17 mouse cellular contexts compared by ENCODE assay signal in the genomic region with DNA sequence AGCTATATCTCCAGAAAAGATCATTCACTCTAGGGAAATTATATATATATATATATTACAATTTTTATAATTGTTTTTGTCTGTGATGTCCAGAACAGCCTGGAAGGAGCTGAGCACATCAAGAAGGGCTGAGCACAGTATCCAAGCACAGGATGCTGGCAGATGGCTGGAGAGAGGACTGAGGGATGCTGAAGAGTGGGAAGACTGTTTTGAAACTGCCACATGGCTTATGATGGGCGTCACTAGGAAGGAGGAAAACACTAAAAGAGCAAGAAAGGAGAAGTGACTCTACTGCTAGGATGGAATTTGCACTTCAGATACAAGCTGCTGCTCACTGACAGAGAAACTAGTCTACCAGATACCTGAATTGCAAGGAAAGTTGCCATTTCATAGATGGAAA. TPM values are rescaled to one million over a fixed set of nuclear protein-coding genes. Genes with fewer than 3 reads are reported as not detected.
DNase-seq lines count a peak whose midpoint lies in the region; ATAC-seq and TF ChIP-seq lines count a peak whose summit lies in the region.
"Had no signal": no experiment of that assay in that cellular context is flagged by ENCODE, and none has a peak within 500 bp of the region (broad histone marks: within the 10 kb centered on the region; RNA-seq: fewer than 3 reads in every experiment).

No protein-coding gene starts in this region.

- DNase-seq in forebrain, postnatal 0 days, result peak; percentile 31
- peak; percentile 12 for DNase-seq in lung, postnatal 0 days (ENCODE audit: low spot score)
- DNase-seq in lung, postnatal 36 days, result no peak
- DNase-seq in left cerebral cortex, adult 18-20 months (ENCODE audit: low spot score in 2 of 2), result peak; percentile 31 to 66
- peak; percentile 29 for DNase-seq in right cerebral cortex, postnatal 25 days
- DNase-seq in adrenal gland, postnatal 14 days, result no peak
- DNase-seq: gastrocnemius, postnatal 10 days; kidney, adult 11 months; liver, postnatal 0 days; retina, postnatal 1 day had no signal

- H3K27ac ChIP-seq in forebrain, postnatal 0 days (ENCODE audit: low read depth, low read length), result peak overlapping the region; percentile 36; the same call in 1 of the 2 replicates
- no peak overlapping the region for H3K27ac ChIP-seq in forebrain, embryonic 15.5 days (replicated peaks)
- H3K27ac ChIP-seq in lung, postnatal 0 days (ENCODE audit: low read length), result no peak overlapping the region
- H3K27ac ChIP-seq: embryonic facial prominence, embryonic 15.5 days; forebrain, embryonic 12.5 days; limb, embryonic 15.5 days had no signal

- H3K36me3 ChIP-seq in forebrain, postnatal 0 days (ENCODE audit: insufficient read depth), result no peaks in the 10 kb centered on the region
- no peaks in the 10 kb centered on the region for H3K36me3 ChIP-seq in forebrain, embryonic 15.5 days
- H3K36me3 ChIP-seq in lung, postnatal 0 days (ENCODE audit: insufficient read depth, low read length), result no peaks in the 10 kb centered on the region
- H3K36me3 ChIP-seq: embryonic facial prominence, embryonic 15.5 days; forebrain, embryonic 12.5 days; limb, embryonic 15.5 days had no signal

- H3K4me2 ChIP-seq in forebrain, postnatal 0 days (ENCODE audit: low read depth), result no peak overlapping the region
- H3K4me2 ChIP-seq in forebrain, embryonic 15.5 days (replicated peaks), result no peak overlapping the region
- no peak overlapping the region for H3K4me2 ChIP-seq in lung, postnatal 0 days (replicated peaks; ENCODE audit: low read depth, low read length)
- H3K4me2 ChIP-seq: embryonic facial prominence, embryonic 15.5 days; forebrain, embryonic 12.5 days; hindbrain, embryonic 14.5 days; limb, embryonic 15.5 days had no signal

- TF ChIP-seq CTCF in forebrain, postnatal 0 days (IDR thresholded peaks at IDR 0.05; ENCODE audit: low read depth), result no peak
- TF ChIP-seq CTCF in lung, postnatal 0 days (IDR thresholded peaks at IDR 0.05), result no peak

- H3K27me3 ChIP-seq in forebrain, postnatal 0 days (ENCODE audit: insufficient read depth, low read length), result no peaks in the 10 kb centered on the region
- H3K27me3 ChIP-seq in forebrain, embryonic 15.5 days, result no peaks in the 10 kb centered on the region
- H3K27me3 ChIP-seq in lung, postnatal 0 days (replicated peaks; ENCODE audit: insufficient read depth, low read length), result no peaks in the 10 kb centered on the region
- H3K27me3 ChIP-seq: embryonic facial prominence, embryonic 15.5 days; forebrain, embryonic 12.5 days; limb, embryonic 15.5 days; Patski had no signal

- no peak overlapping the region for H3K9ac ChIP-seq in forebrain, postnatal 0 days
- H3K9ac ChIP-seq in forebrain, embryonic 15.5 days (replicated peaks), result no peak overlapping the region
- H3K9ac ChIP-seq in lung, postnatal 0 days (replicated peaks; ENCODE audit: low read depth), result no peak overlapping the region
- H3K9ac ChIP-seq: embryonic facial prominence, embryonic 15.5 days; forebrain, embryonic 12.5 days; hindbrain, embryonic 14.5 days; limb, embryonic 15.5 days; liver, postnatal 0 days had no signal

- WGBS in forebrain, postnatal 0 days, result 48% methylated on average over 1 of the region's 1 CpGs
- WGBS in forebrain, embryonic 15.5 days, result 59% methylated on average over 1 of the region's 1 CpGs
- 50% methylated on average over 1 of the region's 1 CpGs for WGBS in lung, postnatal 0 days

- no peak overlapping the region for H3K4me3 ChIP-seq in forebrain, postnatal 0 days (ENCODE audit: low read depth, low read length)
- no peak overlapping the region for H3K4me3 ChIP-seq in forebrain, embryonic 15.5 days
- no peak overlapping the region for H3K4me3 ChIP-seq in lung, postnatal 0 days (ENCODE audit: low read depth, low read length)
- H3K4me3 ChIP-seq: embryonic facial prominence, embryonic 15.5 days; forebrain, embryonic 12.5 days; limb, embryonic 15.5 days had no signal

- no peaks in the 10 kb centered on the region for H3K9me3 ChIP-seq in forebrain, postnatal 0 days (ENCODE audit: low read length)
- H3K9me3 ChIP-seq in forebrain, embryonic 15.5 days, result no peaks in the 10 kb centered on the region
- no peaks in the 10 kb centered on the region for H3K9me3 ChIP-seq in lung, postnatal 0 days (ENCODE audit: low read length)
- H3K9me3 ChIP-seq: embryonic facial prominence, embryonic 15.5 days; forebrain, embryonic 12.5 days; limb, embryonic 15.5 days had no signal

- no peak for TF ChIP-seq EP300 in lung, postnatal 0 days (IDR thresholded peaks at IDR 0.05)

- ATAC-seq in forebrain, postnatal 0 days, result peak; percentile 88
- no peak for ATAC-seq in forebrain, embryonic 15.5 days (replicated peaks)
- ATAC-seq in lung, postnatal 0 days, result no peak
- ATAC-seq in cerebellum, adult (ENCODE audit: insufficient number of reproducible peaks, low FRiP score, low TSS enrichment), result no peak
- ATAC-seq: liver, postnatal 0 days; Patski had no signal

- H3K4me1 ChIP-seq in forebrain, postnatal 0 days (ENCODE audit: insufficient read depth), result no peaks in the 10 kb centered on the region
- H3K4me1 ChIP-seq in forebrain, embryonic 15.5 days, result 0 out of 2 replicates have a peak, but pooled peaks cover 7% of the 10 kb centered on the region
- no peaks in the 10 kb centered on the region for H3K4me1 ChIP-seq in lung, postnatal 0 days (ENCODE audit: insufficient read depth, low read depth, low read length)
- H3K4me1 ChIP-seq: embryonic facial prominence, embryonic 15.5 days; forebrain, embryonic 12.5 days had no signal

RNA-seq across cellular contexts. Expression of gene Atg10, which starts 50.4 kb away (rescaled TPM):
- 5.2 and 7.5 TPM in 2 replicates for total RNA-seq in forebrain, postnatal 0 days (2014; rRNA removed)
- 7.6 and 10.7 TPM in 2 replicates for polyA plus RNA-seq in forebrain, postnatal 0 days (2015; fragmentation: Nextera tagmentation; extraction: Ambion mirVana)
- polyA plus RNA-seq in forebrain, embryonic 15.5 days (2015; fragmentation: Nextera tagmentation; extraction: Ambion mirVana), result 14.3 and 16.3 TPM in 2 replicates
- polyA plus RNA-seq in lung, postnatal 0 days (2015; fragmentation: Nextera tagmentation; extraction: Ambion mirVana), result 14.7 and 18.0 TPM in 2 replicates
- 10 to 100 TPM; 15.5 to 17.7 TPM for total RNA-seq in left cerebral cortex, adult 18-20 months (2021)
- total RNA-seq in adrenal gland, postnatal 14 days (2021), result 13.7 and 18.2 TPM in 2 replicates

Comparison
In these comparisons a context has a peak if more than half of its experiments do, and no peak if none do; other contexts are left out.
1. DNase-seq: peak in forebrain, postnatal 0 days (single experiment), lung, postnatal 0 days (single experiment), left cerebral cortex, adult 18-20 months (2 of 2) and right cerebral cortex, postnatal 25 days (single experiment); none in lung, postnatal 36 days (single experiment) and adrenal gland, postnatal 14 days (single experiment).